Mouse (Mus musculus): ENCODE data around the gene Olfr695.
"Not testable (repeated sequence)": the region's sequence is repeated elsewhere in the genome, so short reads cannot be mapped to it uniquely, and the experiment has no call there.

Olfr695 gene

DNA sequence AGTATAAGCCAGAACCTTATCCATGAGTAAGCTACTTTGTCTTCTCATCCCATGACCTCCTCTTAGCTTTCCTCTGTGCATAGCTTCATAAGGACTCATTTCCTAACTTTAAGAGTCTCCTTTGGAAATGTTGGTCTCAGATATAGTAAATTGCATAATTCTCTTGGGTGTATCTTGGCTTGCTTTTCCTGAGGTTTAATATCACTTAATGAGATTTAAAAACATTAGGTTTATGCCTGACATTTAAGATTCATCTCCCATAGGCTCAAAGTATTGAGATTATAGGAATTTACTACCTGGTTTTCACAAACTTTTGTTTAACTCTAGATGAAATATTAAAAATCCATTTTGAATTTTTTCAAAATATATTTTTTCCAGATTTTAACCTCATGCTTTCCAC lies at the start of gene Olfr695:
Gene Olfr695, minus strand, starts transcription at position 101 of the 400 bp plus-strand sequence.
- no peak for DNase-seq (ENCODE audit: low spot score)

DNA sequence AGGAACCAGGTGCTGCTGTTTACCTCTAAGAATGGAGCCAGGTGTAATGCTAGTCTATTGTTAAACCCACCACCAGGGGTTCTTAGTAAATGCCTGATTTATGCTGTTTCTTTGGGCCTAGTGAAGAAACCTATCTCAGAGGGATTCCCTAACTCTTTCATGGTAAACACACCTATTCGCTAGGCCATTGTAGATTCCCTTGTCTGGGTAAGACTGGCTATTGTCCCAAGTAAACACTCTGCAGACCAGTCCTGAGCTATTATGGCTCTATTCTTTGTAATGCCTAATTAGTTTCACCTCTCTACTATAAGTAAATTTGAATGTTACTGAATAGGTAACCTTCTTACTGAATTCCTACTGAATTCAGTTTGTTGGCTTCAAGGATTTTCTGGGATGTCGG lies 44.8 kb upstream of the Olfr695 start:
- DNase-seq (ENCODE audit: low spot score) = not testable (repeated sequence)

DNA sequence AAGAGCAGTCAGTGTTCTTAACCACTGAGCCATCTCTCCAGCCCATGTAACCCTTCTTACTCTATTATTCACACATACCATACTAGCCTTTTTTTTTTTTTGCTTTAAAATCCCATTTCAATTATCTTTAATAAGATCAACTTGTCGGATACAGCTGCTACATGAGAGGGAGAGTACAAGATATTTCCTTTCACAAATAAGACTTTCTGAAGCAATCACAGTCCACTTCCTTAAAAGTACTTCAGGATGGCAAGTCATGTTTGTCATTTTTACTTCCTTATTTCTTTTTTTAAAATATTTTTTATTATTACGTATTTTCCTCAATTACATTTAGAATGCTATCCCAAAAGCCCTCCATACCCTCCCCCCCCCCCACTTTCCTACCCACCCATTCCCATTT lies 42.6 kb upstream of the Olfr695 start:
- no peak for DNase-seq (ENCODE audit: low spot score)

DNA sequence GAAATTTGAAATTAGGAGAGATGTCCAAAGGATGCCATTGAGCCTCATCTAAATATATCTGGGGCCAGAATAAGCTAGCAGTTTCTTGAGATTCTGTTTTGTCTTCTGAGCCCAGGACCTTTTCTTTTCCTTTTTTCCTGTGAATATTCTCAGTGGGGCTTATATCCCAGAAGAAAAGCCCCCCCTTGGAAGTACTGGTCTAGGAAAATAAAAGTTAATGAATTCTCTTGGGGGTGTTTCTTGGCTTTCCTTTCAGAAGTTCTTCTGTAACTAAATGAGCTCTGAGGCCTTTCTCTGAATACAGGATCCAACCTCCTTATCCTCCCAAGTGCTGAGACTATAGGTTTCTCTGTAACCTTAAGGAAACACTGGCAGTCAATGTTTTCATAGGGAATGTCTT lies 39.1 kb upstream of the Olfr695 start, which contains the start of gene Olfr698:
Gene Olfr698, minus strand, starts transcription at position 101 of the 400 bp plus-strand sequence.
- no peak for DNase-seq (ENCODE audit: low spot score)

DNA sequence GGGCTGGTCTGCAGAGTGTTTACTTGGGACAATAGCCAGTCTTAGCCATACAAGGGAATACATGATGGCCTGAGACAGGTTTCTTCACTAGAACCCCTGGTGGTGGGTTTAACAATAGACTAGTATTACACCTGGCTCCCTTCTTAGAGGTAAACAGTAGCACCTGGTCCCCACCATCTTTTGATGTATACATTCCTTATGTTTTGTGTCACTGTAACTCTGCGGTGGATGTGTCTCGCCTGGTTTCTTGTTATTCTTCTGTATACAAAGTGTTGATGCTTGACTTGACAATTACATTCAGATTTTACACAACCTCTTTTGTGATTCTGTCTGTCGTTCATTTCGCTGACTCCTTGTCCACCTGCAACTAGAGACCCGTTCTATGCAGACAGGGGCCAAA lies 29.6 kb upstream of the Olfr695 start:
- no peak for DNase-seq (ENCODE audit: low spot score)

DNA sequence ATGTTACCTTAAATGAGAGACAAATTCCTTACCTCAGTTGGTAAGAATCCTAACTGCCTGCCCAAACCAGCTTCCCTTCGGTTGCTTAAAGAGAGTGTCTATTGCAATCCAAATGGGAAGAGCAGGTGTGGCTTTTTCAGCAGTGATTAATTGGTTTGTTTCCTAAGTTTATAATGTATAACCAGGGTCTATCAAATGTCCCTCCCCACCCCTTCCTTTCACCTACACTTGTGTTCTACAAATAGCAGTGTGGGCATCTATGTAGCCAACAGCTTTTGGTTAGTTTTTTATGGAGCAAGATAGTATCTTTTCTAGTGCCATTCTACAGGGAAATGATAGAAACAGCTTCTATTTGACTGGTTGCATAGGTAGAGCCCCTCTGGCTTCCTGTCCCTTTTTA lies 26.1 kb upstream of the Olfr695 start, which contains the start of gene Olfr697:
Gene Olfr697, minus strand, starts transcription at position 101 of the 400 bp plus-strand sequence.
- DNase-seq (ENCODE audit: low spot score) = no peak

GRCm38 (mm10) chr7:106737028-106737427 lies 20.8 kb upstream of the Olfr695 start:
- DNase-seq (ENCODE audit: low spot score) = no peak

GRCm38 (mm10) chr7:106733717-106734116 lies 17.5 kb upstream of the Olfr695 start:
- DNase-seq (ENCODE audit: low spot score) = no peak

DNA sequence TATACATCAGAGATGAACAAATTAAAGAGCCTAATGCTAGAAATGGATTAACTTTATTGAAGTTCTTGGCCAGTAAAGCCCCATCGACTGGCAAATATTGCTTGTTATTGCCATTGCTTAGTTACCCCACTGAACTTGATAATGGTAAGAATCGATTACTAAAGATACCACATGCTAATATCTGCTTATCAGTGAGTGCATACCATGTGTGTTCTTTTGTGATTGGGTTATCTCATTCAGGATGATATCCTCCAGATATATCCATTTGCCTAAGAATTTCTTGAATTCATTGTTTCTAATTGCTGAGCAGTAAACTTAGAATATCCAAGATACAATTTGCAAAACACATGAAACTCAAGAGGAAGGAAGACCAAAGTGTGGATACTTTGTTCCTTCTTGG lies 9.5 kb upstream of the Olfr695 start:
- not testable (repeated sequence) for DNase-seq (ENCODE audit: low spot score)

DNA sequence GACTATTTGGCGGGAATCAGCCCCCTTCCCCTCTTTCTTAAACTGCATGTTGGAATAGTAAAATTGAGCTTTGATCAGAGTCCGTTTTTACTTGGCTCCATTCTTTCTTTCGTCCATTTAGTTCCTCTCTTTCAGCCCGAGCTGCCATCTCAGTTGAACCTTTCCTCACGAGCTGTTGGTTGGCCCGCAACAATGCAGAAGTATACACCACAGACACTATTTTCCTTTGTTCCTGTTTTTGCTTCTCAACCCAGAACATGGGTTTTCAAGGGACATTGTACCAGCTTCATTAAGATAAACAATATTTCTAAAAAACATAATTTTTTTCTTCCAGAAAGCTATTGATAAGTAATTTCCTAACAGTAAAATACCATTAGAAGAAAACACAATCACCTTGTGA lies 4.7 kb downstream of the Olfr695 start:
- no peak for DNase-seq (ENCODE audit: low spot score)

- not testable (repeated sequence) for DNase-seq (ENCODE audit: low spot score)
Observed at GRCm38 (mm10) chr7:106707705-106708104, 8.5 kb downstream of the Olfr695 start.

- no peak for DNase-seq (ENCODE audit: low spot score)
Observed at GRCm38 (mm10) chr7:106696891-106697290, 19.3 kb downstream of the Olfr695 start.

- no peak for DNase-seq (ENCODE audit: low spot score)
Observed at GRCm38 (mm10) chr7:106692976-106693375, 23.2 kb downstream of the Olfr695 start.

GRCm38 (mm10) chr7:106691714-106692113 lies 24.5 kb downstream of the Olfr695 start, which contains the start of gene Olfr694:
Gene Olfr694 (minus strand): TSS chr7:106691814.
- DNase-seq (ENCODE audit: low spot score) = no peak

DNA sequence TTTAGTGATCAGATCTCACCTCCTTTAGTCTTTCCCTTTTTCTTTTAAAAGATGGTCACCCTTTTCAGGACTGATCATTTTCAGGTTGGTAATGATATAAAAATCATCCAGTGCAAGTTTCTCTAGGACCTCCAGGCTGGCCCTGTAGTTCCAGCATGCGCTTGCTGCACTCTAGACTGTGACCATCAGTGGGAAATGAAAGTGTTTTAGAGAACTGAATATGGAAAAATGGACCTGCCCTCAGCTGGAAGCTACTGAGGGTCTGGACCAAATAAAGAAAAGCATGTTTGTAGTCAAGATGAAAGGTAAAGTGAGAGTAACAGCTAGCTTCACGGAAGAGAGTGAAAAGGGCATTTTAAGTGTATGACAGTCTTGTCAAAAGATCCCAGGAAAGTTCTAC lies 30.8 kb downstream of the Olfr695 start:
- no peak for DNase-seq (ENCODE audit: low spot score)

DNA sequence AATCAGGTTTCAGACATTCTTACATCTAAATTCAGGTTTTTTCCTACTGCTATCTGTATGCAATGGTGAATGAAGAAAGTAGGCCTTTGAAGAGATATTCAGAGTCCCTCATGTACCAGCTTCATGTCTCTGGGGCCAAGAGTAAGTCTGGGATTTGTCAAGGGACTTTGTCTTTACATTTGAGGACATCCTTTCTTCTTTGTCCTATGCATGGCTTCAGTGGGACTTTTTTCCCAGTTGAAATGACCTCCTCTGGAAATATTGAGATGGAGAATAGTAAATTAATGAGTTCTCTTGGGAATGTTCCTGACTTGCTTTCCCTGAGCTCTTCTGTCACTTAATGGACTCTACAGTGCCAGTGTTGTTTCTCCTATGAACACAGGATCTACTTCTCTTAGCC lies 35.7 kb downstream of the Olfr695 start, which contains the start of gene Olfr693:
Gene Olfr693, minus strand, starts transcription at position 101 of the 400 bp plus-strand sequence.
- no peak for DNase-seq (ENCODE audit: low spot score)

All from embryo, embryonic 10.5 days (tissue).